12 mouse cellular contexts compared by ENCODE assay signal in genomic region chr10:53508676-53509075, GRCm38 (mm10).
DNase-seq lines count a peak whose midpoint lies in the region; ATAC-seq and TF ChIP-seq lines count a peak whose summit lies in the region.
"Had no signal": no experiment of that assay in that cellular context is flagged by ENCODE, and none has a peak within 500 bp of the region (broad histone marks: within the 10 kb centered on the region; RNA-seq: fewer than 3 reads in every experiment).

No protein-coding gene starts in this region.

- DNase-seq in forebrain, embryonic 11.5 days (ENCODE audit: low spot score): no peak
- DNase-seq in heart, postnatal 0 days (ENCODE audit: low spot score): no peak
- DNase-seq in layer of hippocampus, adult 2 months (ENCODE audit: low spot score in 2 of 2): no peak
- DNase-seq in layer of hippocampus, adult 9-10 months (ENCODE audit: low spot score): no peak

- no peak overlapping the region for H3K27ac ChIP-seq in forebrain, embryonic 12.5 days
- no peak overlapping the region for H3K27ac ChIP-seq in forebrain, embryonic 11.5 days (ENCODE audit: low read depth, low read length)
- 0 out of 2 replicates have a peak overlapping the region, but pooled peaks have one; percentile 34 for H3K27ac ChIP-seq in heart, postnatal 0 days (ENCODE audit: low read depth)
- H3K27ac ChIP-seq in heart, embryonic 11.5 days (ENCODE audit: low read depth, low read length): no peak overlapping the region
- H3K27ac ChIP-seq in layer of hippocampus, adult 2 months: peak overlapping the region; percentile 63; the same call in 1 of the 2 replicates
- no peak overlapping the region for H3K27ac ChIP-seq in neural tube, embryonic 12.5 days
- H3K27ac ChIP-seq in neural tube, embryonic 15.5 days (replicated peaks): no peak overlapping the region
- H3K27ac ChIP-seq: embryonic facial prominence, embryonic 13.5 days; heart, embryonic 13.5 days; hindbrain, embryonic 15.5 days had no signal

- no peaks in the 10 kb centered on the region for H3K36me3 ChIP-seq in forebrain, embryonic 12.5 days (replicated peaks)
- H3K36me3 ChIP-seq in forebrain, embryonic 11.5 days (ENCODE audit: control insufficient read depth, insufficient read depth, low read length): no peaks in the 10 kb centered on the region
- no peaks in the 10 kb centered on the region for H3K36me3 ChIP-seq in heart, postnatal 0 days (replicated peaks; ENCODE audit: control insufficient read depth, insufficient read depth, low read length)
- no peaks in the 10 kb centered on the region for H3K36me3 ChIP-seq in heart, embryonic 11.5 days (ENCODE audit: control insufficient read depth, insufficient read depth, low read length)
- H3K36me3 ChIP-seq in neural tube, embryonic 12.5 days: no peaks in the 10 kb centered on the region
- no peaks in the 10 kb centered on the region for H3K36me3 ChIP-seq in neural tube, embryonic 15.5 days
- H3K36me3 ChIP-seq: embryonic facial prominence, embryonic 13.5 days; G1E; heart, embryonic 13.5 days; hindbrain, embryonic 15.5 days had no signal

- H3K4me3 ChIP-seq in forebrain, embryonic 12.5 days (replicated peaks): no peak overlapping the region
- no peak overlapping the region for H3K4me3 ChIP-seq in forebrain, embryonic 11.5 days (ENCODE audit: low read depth, low read length)
- no peak overlapping the region for H3K4me3 ChIP-seq in heart, postnatal 0 days (ENCODE audit: low read depth, low read length)
- H3K4me3 ChIP-seq in heart, embryonic 11.5 days (ENCODE audit: low read depth, low read length): no peak overlapping the region
- H3K4me3 ChIP-seq in layer of hippocampus, adult 2 months: no peak overlapping the region
- no peak overlapping the region for H3K4me3 ChIP-seq in neural tube, embryonic 12.5 days
- no peak overlapping the region for H3K4me3 ChIP-seq in neural tube, embryonic 15.5 days (replicated peaks)
- H3K4me3 ChIP-seq: embryonic facial prominence, embryonic 13.5 days; heart, embryonic 13.5 days; hindbrain, embryonic 15.5 days had no signal

- ATAC-seq in forebrain, embryonic 12.5 days (ENCODE audit: low FRiP score): 0 out of 2 replicates have a peak, but pooled peaks have one; percentile 24
- no peak for ATAC-seq in forebrain, embryonic 11.5 days (replicated peaks; ENCODE audit: low FRiP score)
- no peak for ATAC-seq in heart, postnatal 0 days (ENCODE audit: insufficient read depth, low read depth)
- ATAC-seq in heart, embryonic 11.5 days (replicated peaks; ENCODE audit: insufficient number of reproducible peaks, low FRiP score, low TSS enrichment): no peak
- ATAC-seq in neural tube, embryonic 12.5 days (ENCODE audit: low FRiP score, low read depth): 0 out of 2 replicates have a peak, but pooled peaks have one; percentile 19
- ATAC-seq in neural tube, embryonic 15.5 days (ENCODE audit: low FRiP score): no peak

- H3K27me3 ChIP-seq in forebrain, embryonic 12.5 days: 0 out of 2 replicates have a peak, but pooled peaks cover 3% of the 10 kb centered on the region
- H3K27me3 ChIP-seq in forebrain, embryonic 11.5 days (ENCODE audit: control insufficient read depth, insufficient read depth, low read length): no peaks in the 10 kb centered on the region
- H3K27me3 ChIP-seq in heart, postnatal 0 days (ENCODE audit: control insufficient read depth, insufficient read depth, low read length): no peaks in the 10 kb centered on the region
- H3K27me3 ChIP-seq in heart, embryonic 11.5 days (ENCODE audit: control insufficient read depth, insufficient read depth, low read length): no peaks in the 10 kb centered on the region
- no peaks in the 10 kb centered on the region for H3K27me3 ChIP-seq in neural tube, embryonic 12.5 days (replicated peaks)
- H3K27me3 ChIP-seq in neural tube, embryonic 15.5 days (replicated peaks): no peaks in the 10 kb centered on the region
- H3K27me3 ChIP-seq: embryonic facial prominence, embryonic 13.5 days; heart, embryonic 13.5 days; hindbrain, embryonic 15.5 days had no signal

- no peak overlapping the region for H3K4me2 ChIP-seq in forebrain, embryonic 12.5 days
- no peak overlapping the region for H3K4me2 ChIP-seq in forebrain, embryonic 11.5 days (ENCODE audit: low read depth, low read length, severe bottlenecking)
- 0 out of 2 replicates have a peak overlapping the region, but pooled peaks have one; percentile 33 for H3K4me2 ChIP-seq in heart, postnatal 0 days (ENCODE audit: low read depth, low read length)
- H3K4me2 ChIP-seq in heart, embryonic 11.5 days: no peak overlapping the region
- no peak overlapping the region for H3K4me2 ChIP-seq in neural tube, embryonic 12.5 days (replicated peaks)
- H3K4me2 ChIP-seq in neural tube, embryonic 15.5 days: no peak overlapping the region
- H3K4me2 ChIP-seq: hindbrain, embryonic 15.5 days had no signal

- no peak for TF ChIP-seq EP300 in heart, postnatal 0 days (IDR thresholded peaks at IDR 0.05; ENCODE audit: low read depth)

- no peak for TF ChIP-seq CTCF in heart, postnatal 0 days (IDR thresholded peaks at IDR 0.05; ENCODE audit: low read depth)
- no peak for TF ChIP-seq CTCF in layer of hippocampus, adult 2 months (conservative IDR thresholded peaks at IDR 0.05)

- no peak overlapping the region for H3K9ac ChIP-seq in forebrain, embryonic 12.5 days
- H3K9ac ChIP-seq in forebrain, embryonic 11.5 days (ENCODE audit: low read length): no peak overlapping the region
- H3K9ac ChIP-seq in heart, postnatal 0 days (replicated peaks; ENCODE audit: low read depth, low read length): no peak overlapping the region
- H3K9ac ChIP-seq in heart, embryonic 11.5 days (ENCODE audit: low read depth, low read length): no peak overlapping the region
- H3K9ac ChIP-seq in neural tube, embryonic 12.5 days: no peak overlapping the region
- no peak overlapping the region for H3K9ac ChIP-seq in neural tube, embryonic 15.5 days (replicated peaks)
- H3K9ac ChIP-seq: embryonic facial prominence, embryonic 13.5 days; hindbrain, embryonic 15.5 days had no signal

- H3K9me3 ChIP-seq in forebrain, embryonic 12.5 days: no peaks in the 10 kb centered on the region
- no peaks in the 10 kb centered on the region for H3K9me3 ChIP-seq in forebrain, embryonic 11.5 days (ENCODE audit: control insufficient read depth, low read length)
- no peaks in the 10 kb centered on the region for H3K9me3 ChIP-seq in heart, postnatal 0 days (replicated peaks; ENCODE audit: control insufficient read depth, low read length)
- no peaks in the 10 kb centered on the region for H3K9me3 ChIP-seq in heart, embryonic 11.5 days (replicated peaks; ENCODE audit: control insufficient read depth, low read length)
- no peaks in the 10 kb centered on the region for H3K9me3 ChIP-seq in neural tube, embryonic 12.5 days
- no peaks in the 10 kb centered on the region for H3K9me3 ChIP-seq in neural tube, embryonic 15.5 days (replicated peaks)
- H3K9me3 ChIP-seq: embryonic facial prominence, embryonic 13.5 days; G1E; heart, embryonic 13.5 days; hindbrain, embryonic 15.5 days had no signal

- no peaks in the 10 kb centered on the region for H3K4me1 ChIP-seq in forebrain, embryonic 12.5 days
- H3K4me1 ChIP-seq in forebrain, embryonic 11.5 days (replicated peaks; ENCODE audit: control insufficient read depth, insufficient read depth, low read length): no peaks in the 10 kb centered on the region
- H3K4me1 ChIP-seq in heart, postnatal 0 days (ENCODE audit: control insufficient read depth, insufficient read depth): no peaks in the 10 kb centered on the region; the same call in 1 of the 2 replicates
- H3K4me1 ChIP-seq in heart, embryonic 11.5 days (ENCODE audit: control insufficient read depth, insufficient read depth, low read length): peaks cover 3% of the 10 kb centered on the region
- H3K4me1 ChIP-seq in neural tube, embryonic 12.5 days: no peaks in the 10 kb centered on the region
- 0 out of 2 replicates have a peak, but pooled peaks cover 2% of the 10 kb centered on the region for H3K4me1 ChIP-seq in neural tube, embryonic 15.5 days
- H3K4me1 ChIP-seq: embryonic facial prominence, embryonic 13.5 days had no signal

Comparison
In these comparisons a context has a peak if more than half of its experiments do, and no peak if none do; other contexts are left out.
1. ATAC-seq: peak in forebrain, embryonic 12.5 days (single experiment) and neural tube, embryonic 12.5 days (single experiment); none in forebrain, embryonic 11.5 days (single experiment), heart, postnatal 0 days (single experiment), heart, embryonic 11.5 days (single experiment) and neural tube, embryonic 15.5 days (single experiment).
2. H3K27ac ChIP-seq: peak in heart, postnatal 0 days (single experiment) and layer of hippocampus, adult 2 months (single experiment); none in forebrain, embryonic 12.5 days (single experiment), forebrain, embryonic 11.5 days (single experiment), heart, embryonic 11.5 days (single experiment), neural tube, embryonic 12.5 days (single experiment) and neural tube, embryonic 15.5 days (single experiment).